Mouse (Mus musculus) limb, embryonic 14.5 days (tissue): ENCODE measurements around the gene Cntf. TPM values are rescaled to one million over a fixed set of nuclear protein-coding genes. Genes with fewer than 3 reads are reported as not detected.

Experiments used
- ATAC-seq: fragments of 200-750 bp; cut with Nextera tagmentation; 2 replicates; pipeline ENCODE4 v1.8.0; 2017; ENCODE audit warnings: low read depth, moderate number of reproducible peaks, moderate TSS enrichment; ENCODE audit not compliant: low FRiP score
- DNase-seq: peaks from one replicate; pipeline ENCODE4 v3.0.0-alpha.2; 2015; ENCODE audit warnings: low spot score
- H3K27ac ChIP-seq: fragments of 300-500 bp; sonication (generic); replicated peaks from 2 replicates; pipeline ENCODE4 v1.5.1; 2014; ENCODE audit warnings: low read depth, mild to moderate bottlenecking, low read length, moderate library complexity, mixed read lengths
- H3K27me3 ChIP-seq: fragments of 300-500 bp; sonication (generic); 2 replicates; pipeline ENCODE4 v1.6.1; 2014; ENCODE audit warnings: low read length, mixed read lengths; ENCODE audit not compliant: control insufficient read depth, insufficient read depth
- H3K36me3 ChIP-seq: fragments of 300-500 bp; sonication (generic); 2 replicates; pipeline ENCODE4 v1.6.1; 2014; ENCODE audit warnings: mild to moderate bottlenecking, low read length, moderate library complexity, mixed read lengths; ENCODE audit not compliant: control insufficient read depth, insufficient read depth
- H3K4me1 ChIP-seq: fragments of 300-500 bp; sonication (generic); 2 replicates; pipeline ENCODE4 v1.6.1; 2014; ENCODE audit warnings: antibody characterized with exemption, low read length, mixed read lengths; ENCODE audit not compliant: control insufficient read depth, insufficient read depth
- H3K4me2 ChIP-seq: fragments of 300-500 bp; sonication (generic); replicated peaks from 2 replicates; pipeline ENCODE4 v1.6.1; 2014; ENCODE audit warnings: low read depth, mild to moderate bottlenecking, low read length, moderate library complexity; ENCODE audit not compliant: severe bottlenecking
- H3K4me3 ChIP-seq: fragments of 300-500 bp; sonication (generic); replicated peaks from 2 replicates; pipeline ENCODE4 v1.5.1; 2014; ENCODE audit warnings: low read length
- H3K9ac ChIP-seq: fragments of 300-500 bp; sonication (generic); 2 replicates; pipeline ENCODE4 v1.6.1; 2014; ENCODE audit warnings: mild to moderate bottlenecking, low read depth, low read length, moderate library complexity; ENCODE audit not compliant: severe bottlenecking
- H3K9me3 ChIP-seq: fragments of 300-500 bp; sonication (generic); 2 replicates; pipeline ENCODE4 v1.6.1; 2016; ENCODE audit warnings: low read length; ENCODE audit not compliant: control insufficient read depth
- POLR2A ChIP-seq: fragments of 200-500 bp; IDR thresholded peaks from 2 replicates; pipeline ENCODE4 v1.8.0; 2012; ENCODE audit warnings: inconsistent platforms, mild to moderate bottlenecking, moderate library complexity, borderline replicate concordance; ENCODE audit not compliant: insufficient read depth, insufficient read length; ENCODE audit errors: extremely low read depth
- WGBS: fragments of 180-500 bp; shearing (Covaris S2); extraction: QIAGEN DNeasy Blood & Tissue Kit; methylation state at CpG from one replicate; pipeline ENCODE4 v1.1.7; 2014; 5-methylcytosine and 5-hydroxymethylcytosine counted together
- polyA plus RNA-seq, 2 experiments: library from polyadenylated mRNA; depleted of rRNA in 1 of 2; stranded (reverse) in 1 of 2; unstranded in 1 of 2; fragments of >200 nt; fragmentation: Nextera tagmentation in 1 of 2; extraction: Ambion mirVana in 1 of 2; gene quantifications; 2 replicates each; pipeline versions ENCODE4 v1.2.1 to v1.2.3; 2012 to 2014

Cntf gene
- polyA plus RNA-seq, 2 experiments, result 0.22 to 2.6 TPM

DNA sequence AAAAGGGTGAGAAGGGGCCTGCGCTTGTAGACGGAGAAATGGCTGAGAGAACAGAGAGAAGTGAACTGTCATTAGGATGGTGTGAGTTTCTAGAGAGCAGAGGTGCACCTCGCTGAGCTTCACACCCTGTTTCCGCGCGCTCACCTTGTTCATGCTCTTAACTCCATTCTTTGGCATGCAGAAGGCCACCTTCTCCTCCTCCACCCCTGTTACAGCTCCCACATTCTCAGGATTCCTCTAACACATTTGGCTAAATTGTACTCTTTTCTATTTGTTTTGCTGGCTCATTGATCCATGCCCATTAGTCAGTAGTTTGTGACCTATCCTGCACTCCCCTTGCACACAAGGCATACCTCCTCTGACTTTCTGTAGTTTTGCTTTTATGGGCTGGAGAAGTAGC, 46.2 kb downstream of the Cntf start:
- Histone ChIP-seq H3K27me3 (no peaks in the 10 kb centered on the region), H3K4me2 (no peak overlapping the region), H3K9ac (no peak overlapping the region), H3K27ac (no peak overlapping the region), H3K4me1 (no peaks in the 10 kb centered on the region), H3K9me3 (no peaks in the 10 kb centered on the region), H3K36me3 (no peaks in the 10 kb centered on the region), H3K4me3 (no peak overlapping the region)
- DNase-seq (no peak), ATAC-seq (no peak)
- 77% methylated on average over 6 of the region's 6 CpGs for WGBS
- no peak for TF ChIP-seq POLR2A

Other genes starting within 250 kb of the Cntf start
- gene Fam111a, start 219.9 kb downstream of the Cntf start, polyA plus RNA-seq (2012; rRNA removed), result 11.0 and 17.1 TPM in 2 replicates
- 23.8 and 25.1 TPM in 2 replicates for gene Fam111a, start 219.9 kb downstream of the Cntf start, polyA plus RNA-seq (2014; fragmentation: Nextera tagmentation; extraction: Ambion mirVana)
- gene Gm4952, start 165.7 kb downstream of the Cntf start, polyA plus RNA-seq (2012; rRNA removed), result 0.04 and 0.08 TPM in 2 replicates
- gene Gm4952, start 165.7 kb downstream of the Cntf start, polyA plus RNA-seq (2014; fragmentation: Nextera tagmentation; extraction: Ambion mirVana), result 0.33 TPM in 1 of 2 replicates, not detected in the other
- gene Glyat, start 132.3 kb downstream of the Cntf start, polyA plus RNA-seq (2012; rRNA removed), result 0.04 TPM in 1 of 2 replicates, not detected in the other
- not detected in 2 replicates for gene Glyat, start 132.3 kb downstream of the Cntf start, polyA plus RNA-seq (2014; fragmentation: Nextera tagmentation; extraction: Ambion mirVana)
- not detected in 2 replicates for gene Olfr1442, start 95.2 kb downstream of the Cntf start, polyA plus RNA-seq (2012; rRNA removed)
- gene Olfr1442, start 95.2 kb downstream of the Cntf start, polyA plus RNA-seq (2014; fragmentation: Nextera tagmentation; extraction: Ambion mirVana), result not detected in 2 replicates
- gene Olfr1443, start 87.5 kb downstream of the Cntf start, polyA plus RNA-seq (2012; rRNA removed), result not detected in 2 replicates
- gene Olfr1443, start 87.5 kb downstream of the Cntf start, polyA plus RNA-seq (2014; fragmentation: Nextera tagmentation; extraction: Ambion mirVana), result not detected in 2 replicates
- gene Keg1, start 69.8 kb downstream of the Cntf start, polyA plus RNA-seq (2012; rRNA removed), result not detected in 2 replicates
- not detected in 2 replicates for gene Keg1, start 69.8 kb downstream of the Cntf start, polyA plus RNA-seq (2014; fragmentation: Nextera tagmentation; extraction: Ambion mirVana)
- 28.5 and 30.4 TPM in 2 replicates for gene Zfp91, start 30.5 kb upstream of the Cntf start, polyA plus RNA-seq (2012; rRNA removed)
- gene Zfp91, start 30.5 kb upstream of the Cntf start, polyA plus RNA-seq (2014; fragmentation: Nextera tagmentation; extraction: Ambion mirVana), result 10.3 and 11.5 TPM in 2 replicates
- 4.0 and 4.1 TPM in 2 replicates for gene Lpxn, start 30.6 kb upstream of the Cntf start, polyA plus RNA-seq (2012; rRNA removed)
- gene Lpxn, start 30.6 kb upstream of the Cntf start, polyA plus RNA-seq (2014; fragmentation: Nextera tagmentation; extraction: Ambion mirVana), result 3.7 and 4.8 TPM in 2 replicates
- not detected in 2 replicates for gene Gm5244, start 81.0 kb upstream of the Cntf start, polyA plus RNA-seq (2012; rRNA removed)
- not detected in 2 replicates for gene Gm5244, start 81.0 kb upstream of the Cntf start, polyA plus RNA-seq (2014; fragmentation: Nextera tagmentation; extraction: Ambion mirVana)
- not detected in 2 replicates for gene Olfr1444, start 91.7 kb upstream of the Cntf start, polyA plus RNA-seq (2012; rRNA removed)
- gene Olfr1444, start 91.7 kb upstream of the Cntf start, polyA plus RNA-seq (2014; fragmentation: Nextera tagmentation; extraction: Ambion mirVana), result not detected in 2 replicates
- gene Olfr1445, start 118.2 kb upstream of the Cntf start, polyA plus RNA-seq (2012; rRNA removed), result not detected in 2 replicates
- not detected in 2 replicates for gene Olfr1445, start 118.2 kb upstream of the Cntf start, polyA plus RNA-seq (2014; fragmentation: Nextera tagmentation; extraction: Ambion mirVana)
- gene Olfr1446, start 127.9 kb upstream of the Cntf start, polyA plus RNA-seq (2012; rRNA removed), result not detected in 2 replicates
- gene Olfr1446, start 127.9 kb upstream of the Cntf start, polyA plus RNA-seq (2014; fragmentation: Nextera tagmentation; extraction: Ambion mirVana), result not detected in 2 replicates
- gene Olfr1447, start 138.1 kb upstream of the Cntf start, polyA plus RNA-seq (2012; rRNA removed), result not detected in 2 replicates
- gene Olfr1447, start 138.1 kb upstream of the Cntf start, polyA plus RNA-seq (2014; fragmentation: Nextera tagmentation; extraction: Ambion mirVana), result not detected in 2 replicates
- not detected in 2 replicates for gene Olfr1448, start 158.8 kb upstream of the Cntf start, polyA plus RNA-seq (2012; rRNA removed)
- gene Olfr1448, start 158.8 kb upstream of the Cntf start, polyA plus RNA-seq (2014; fragmentation: Nextera tagmentation; extraction: Ambion mirVana), result not detected in 2 replicates
- not detected in 2 replicates for gene Olfr1449, start 165.2 kb upstream of the Cntf start, polyA plus RNA-seq (2012; rRNA removed)
- not detected in 2 replicates for gene Olfr1449, start 165.2 kb upstream of the Cntf start, polyA plus RNA-seq (2014; fragmentation: Nextera tagmentation; extraction: Ambion mirVana)
- not detected in 2 replicates for gene Olfr1450, start 184.6 kb upstream of the Cntf start, polyA plus RNA-seq (2012; rRNA removed)
- not detected in 2 replicates for gene Olfr1450, start 184.6 kb upstream of the Cntf start, polyA plus RNA-seq (2014; fragmentation: Nextera tagmentation; extraction: Ambion mirVana)
- not detected in 2 replicates for gene Olfr1451, start 229.4 kb upstream of the Cntf start, polyA plus RNA-seq (2012; rRNA removed)
- not detected in 2 replicates for gene Olfr1451, start 229.4 kb upstream of the Cntf start, polyA plus RNA-seq (2014; fragmentation: Nextera tagmentation; extraction: Ambion mirVana)